Mouse (Mus musculus) hindbrain, postnatal 0 days (tissue): ENCODE data around the gene Ero1lb. TPM values are rescaled to one million over a fixed set of nuclear protein-coding genes. Genes with fewer than 3 reads are reported as not detected.
"Not testable (repeated sequence)": the region's sequence is repeated elsewhere in the genome, so short reads cannot be mapped to it uniquely, and the experiment has no call there.

Experiments
- ATAC-seq: fragments of 200-750 bp; cut with Nextera tagmentation; 2 replicates; pipeline ENCODE4 v1.8.0; 2017; ENCODE audit warnings: mild to moderate bottlenecking, moderate TSS enrichment, moderate library complexity
- DNase-seq: peaks from one replicate; pipeline ENCODE4 v3.0.0-alpha.2; 2015; ENCODE audit warnings: low spot score
- H3K27ac ChIP-seq: fragments of 300-500 bp; sonication (generic); 2 replicates; pipeline ENCODE4 v1.5.1; 2014; ENCODE audit warnings: mild to moderate bottlenecking
- H3K27me3 ChIP-seq: fragments of 300-500 bp; sonication (generic); 2 replicates; pipeline ENCODE4 v1.6.1; 2014; ENCODE audit warnings: low read length, mixed read lengths; ENCODE audit not compliant: insufficient read depth
- H3K36me3 ChIP-seq: fragments of 300-500 bp; sonication (generic); 2 replicates; pipeline ENCODE4 v1.6.1; 2014; ENCODE audit warnings: low read length, mixed read lengths; ENCODE audit not compliant: insufficient read depth
- H3K4me1 ChIP-seq: fragments of 300-500 bp; sonication (generic); 2 replicates; pipeline ENCODE4 v1.6.1; 2014; ENCODE audit warnings: antibody characterized with exemption, low read length, mixed read lengths; ENCODE audit not compliant: insufficient read depth
- H3K4me2 ChIP-seq: fragments of 300-500 bp; sonication (generic); 2 replicates; pipeline ENCODE4 v1.6.1; 2014; ENCODE audit warnings: low read depth, mild to moderate bottlenecking, low read length, moderate library complexity, mixed read lengths
- H3K4me3 ChIP-seq: fragments of 300-500 bp; sonication (generic); 2 replicates; pipeline ENCODE4 v1.5.1; 2014; ENCODE audit warnings: low read length
- H3K9ac ChIP-seq: fragments of 300-500 bp; sonication (generic); replicated peaks from 2 replicates; pipeline ENCODE4 v1.6.1; 2014; ENCODE audit warnings: mild to moderate bottlenecking, low read length, moderate library complexity, mixed read lengths
- H3K9me3 ChIP-seq: fragments of 300-500 bp; sonication (generic); 2 replicates; pipeline ENCODE4 v1.6.1; 2016; ENCODE audit warnings: low read length, mixed read lengths
- WGBS: fragments of 180-500 bp; shearing (Covaris S2); extraction: QIAGEN DNeasy Blood & Tissue Kit; methylation state at CpG from one replicate; pipeline ENCODE4 v1.1.7; 2014; 5-methylcytosine and 5-hydroxymethylcytosine counted together
- polyA plus RNA-seq: library from polyadenylated mRNA; unstranded; fragments of >200 nt; fragmentation: Nextera tagmentation; extraction: Ambion mirVana; gene quantifications from 2 replicates; pipeline ENCODE4 v1.2.1, GENCODE M21; 2015
- total RNA-seq: library from RNA; depleted of rRNA; stranded (reverse); fragments of >200 nt; gene quantifications from 2 replicates; pipeline ENCODE4 v1.2.3, GENCODE M21; 2014; rRNA removed

Ero1lb gene
- total and polyA plus RNA-seq, 2 experiments from 2014 or later = 10.7 to 12.2 TPM

GRCm38 (mm10) chr13:12650020-12650876, 84.6 kb downstream of the Ero1lb start:
- H3K4me3 ChIP-seq = peak overlapping the region; percentile 38
- not testable (repeated sequence) for H3K9ac ChIP-seq, H3K27me3 ChIP-seq, H3K36me3 ChIP-seq, H3K4me1 ChIP-seq, H3K9me3 ChIP-seq
- WGBS = under 1% methylated on average over 34 of the region's 79 CpGs
- DNase-seq (peak; percentile 59), ATAC-seq (peak; percentile 91)
- H3K27ac ChIP-seq = 0 out of 2 replicates have a peak overlapping the region, but pooled peaks have one; percentile 54
- H3K4me2 ChIP-seq = peak overlapping the region; percentile 51

- ATAC-seq (peak; percentile 77; the same call in 1 of the 2 replicates), DNase-seq (peak; percentile 63)
- not testable (repeated sequence) for H3K4me1 ChIP-seq, H3K9ac ChIP-seq, H3K9me3 ChIP-seq, H3K27ac ChIP-seq, H3K27me3 ChIP-seq, H3K36me3 ChIP-seq
- Histone ChIP-seq H3K4me3 (peak overlapping the region; percentile 38), H3K4me2 (peak overlapping the region; percentile 51)
- WGBS = 0% methylated on average over 10 of the region's 13 CpGs
Observed at GRCm38 (mm10) chr13:12650877-12651176, 85.2 kb downstream of the Ero1lb start.

Other genes starting within 250 kb of the Ero1lb start
- 2.8 and 6.5 TPM in 2 replicates for gene Actn2, start 225.1 kb upstream of the Ero1lb start, total RNA-seq
- gene Actn2, start 225.1 kb upstream of the Ero1lb start, polyA plus RNA-seq = 2.8 and 4.9 TPM in 2 replicates
- gene Heatr1, start 170.8 kb upstream of the Ero1lb start, total RNA-seq = 12.4 and 14.2 TPM in 2 replicates
- 5.9 and 6.4 TPM in 2 replicates for gene Heatr1, start 170.8 kb upstream of the Ero1lb start, polyA plus RNA-seq
- gene Lgals8, start 100.9 kb upstream of the Ero1lb start, total RNA-seq = 19.6 and 20.1 TPM in 2 replicates
- 28.6 and 30.0 TPM in 2 replicates for gene Lgals8, start 100.9 kb upstream of the Ero1lb start, polyA plus RNA-seq
- 1.5 TPM in 2 replicates for gene Edaradd, start 45.4 kb upstream of the Ero1lb start, total RNA-seq
- 1.2 TPM in 2 replicates for gene Edaradd, start 45.4 kb upstream of the Ero1lb start, polyA plus RNA-seq
- not detected in 2 replicates for gene Prl2c3, start 234.2 kb downstream of the Ero1lb start, total RNA-seq
- not detected in 2 replicates for gene Prl2c3, start 234.2 kb downstream of the Ero1lb start, polyA plus RNA-seq